Mouse (Mus musculus) gastrocnemius, adult 8-10 months (tissue): Measurements from ENCODE around the gene Atp8a1. TPM values are rescaled to one million over a fixed set of nuclear protein-coding genes. Genes with fewer than 3 reads are reported as not detected.

Experiments
- DNase-seq, 2 experiments: peaks; one replicate each; pipeline ENCODE4 v3.0.0; 2022; ENCODE audit warnings: low spot score in 2 of 2
- total RNA-seq, 4 experiments: library from RNA; stranded (reverse); gene quantifications; 2 replicates each; pipeline ENCODE4 v1.2.4; 2022

Gene Atp8a1
- total RNA-seq, 4 experiments from 2014 or later = 69.0 to 91.3 (median 78.6) TPM

- DNase-seq = no peak
Observed at GRCm38 (mm10) chr5:67634339-67634738, 212.9 kb downstream of the Atp8a1 start.

DNA sequence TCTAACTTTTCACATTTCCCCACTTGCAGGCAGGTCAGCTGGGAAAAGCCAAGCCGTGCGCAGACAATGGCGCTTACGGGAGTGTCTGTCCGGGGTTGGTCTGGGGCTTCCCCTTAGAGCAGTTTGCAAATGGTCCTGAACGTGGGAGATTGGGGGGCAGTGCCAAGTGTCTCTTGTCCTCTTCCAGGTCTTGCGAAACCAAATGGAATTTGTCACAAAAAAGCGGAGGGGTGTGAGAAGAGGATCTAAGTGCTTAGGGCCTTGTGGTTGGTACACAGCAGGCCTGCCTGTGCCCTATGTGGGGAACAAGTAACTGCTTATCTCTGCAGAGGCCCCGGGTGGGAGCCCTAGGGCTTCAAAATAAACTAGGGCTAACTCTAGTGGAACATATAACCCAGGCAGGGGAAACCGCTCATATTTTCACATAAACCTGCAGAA is 213.4 kb downstream of the Atp8a1 start:
- DNase-seq = no peak

GRCm38 (mm10) chr5:67633138-67633782 is 214.0 kb downstream of the Atp8a1 start:
- DNase-seq = no peak

- no peak for DNase-seq
Observed at GRCm38 (mm10) chr5:67631261-67631660, 216.0 kb downstream of the Atp8a1 start.

GRCm38 (mm10) chr5:67629861-67630260 is 217.4 kb downstream of the Atp8a1 start:
- DNase-seq = no peak

DNA sequence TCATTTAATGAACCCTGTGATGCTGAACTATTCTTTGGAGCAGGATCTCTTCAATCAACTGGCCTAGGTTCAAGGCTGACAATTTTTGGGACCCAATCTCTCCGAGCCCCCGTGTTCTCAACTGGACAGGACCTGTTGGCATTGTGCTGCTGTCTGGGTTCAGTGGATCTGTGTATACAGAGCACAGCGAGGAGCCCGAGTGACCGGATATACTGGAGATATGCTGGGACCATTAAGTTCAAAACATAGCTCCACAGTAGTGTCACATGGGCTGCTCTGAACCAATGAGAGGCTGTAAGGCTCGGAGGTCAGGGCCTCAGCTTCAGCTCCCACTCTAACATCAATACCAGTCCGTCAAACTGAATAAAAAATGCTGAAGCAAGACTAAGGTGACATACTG is 217.8 kb downstream of the Atp8a1 start:
- no peak for DNase-seq

GRCm38 (mm10) chr5:67628180-67628940 is 218.9 kb downstream of the Atp8a1 start:
- DNase-seq = no peak

- no peak for DNase-seq
Observed at GRCm38 (mm10) chr5:67621230-67621629, 226.0 kb downstream of the Atp8a1 start.

DNA sequence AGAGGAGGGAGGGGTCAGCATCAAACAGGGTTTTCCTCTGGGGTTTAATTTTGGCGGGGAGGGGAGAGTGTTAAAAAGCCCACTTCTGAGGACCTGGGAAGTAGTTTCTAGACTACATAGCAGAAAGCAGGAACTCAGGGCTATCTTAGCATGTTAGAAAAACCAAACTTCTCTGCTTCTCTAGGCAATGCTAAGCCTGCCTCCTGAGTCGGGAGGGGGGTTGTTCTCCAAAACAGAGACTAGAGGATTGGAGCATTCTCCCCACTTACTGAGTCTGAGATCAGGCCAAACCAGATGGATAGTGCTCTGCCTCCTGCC is 237.8 kb downstream of the Atp8a1 start:
- no peak for DNase-seq

- DNase-seq = no peak
Observed at GRCm38 (mm10) chr5:67608674-67609519, 238.3 kb downstream of the Atp8a1 start.

DNA sequence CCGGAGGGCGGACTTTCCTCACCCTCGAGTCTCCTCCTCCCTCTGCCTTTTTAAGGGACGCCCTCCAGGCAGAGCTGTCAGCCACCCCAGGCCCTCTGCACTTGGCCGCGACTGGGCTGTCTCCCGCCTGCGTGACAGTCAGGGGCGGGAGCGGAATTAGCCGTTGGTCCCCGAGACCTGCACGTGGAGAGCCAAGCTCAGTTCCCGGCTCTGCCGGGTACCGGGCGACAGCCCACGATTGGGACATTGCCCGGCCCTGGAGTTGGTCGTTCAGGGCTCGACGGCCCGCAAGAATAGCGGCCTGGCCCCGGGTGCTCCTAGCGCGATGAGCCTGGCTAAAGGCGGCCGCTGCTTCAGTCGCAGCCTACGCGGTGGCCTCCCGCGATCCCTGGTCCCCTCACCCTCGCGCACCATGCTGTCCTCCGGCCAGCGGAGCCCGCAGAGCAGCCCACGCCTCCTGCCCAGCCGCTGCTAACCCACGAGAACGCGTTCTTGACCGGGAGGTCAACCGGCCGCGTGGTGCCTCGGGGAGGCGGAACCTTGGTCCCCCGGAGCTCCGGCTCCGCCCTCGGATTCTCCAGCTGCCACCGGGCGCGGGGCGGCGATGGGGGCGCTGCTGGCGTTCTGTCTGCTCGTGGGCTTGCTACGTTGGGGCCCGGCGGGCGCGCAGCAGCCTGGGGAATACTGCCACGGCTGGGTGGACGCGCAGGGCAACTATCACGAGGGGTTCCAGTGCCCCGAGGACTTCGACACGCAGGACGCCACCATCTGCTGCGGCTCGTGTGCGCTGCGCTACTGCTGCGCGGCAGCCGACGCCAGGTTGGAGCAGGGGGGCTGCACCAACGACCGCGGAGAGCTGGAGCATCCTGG is 239.2 kb downstream of the Atp8a1 start, which contains the start of gene Shisa3:
Shisa3 (plus strand) TSS at position 79 of the 870 bp plus-strand sequence.
- peak in 1 of 2 experiments; percentile 8 for DNase-seq

DNA sequence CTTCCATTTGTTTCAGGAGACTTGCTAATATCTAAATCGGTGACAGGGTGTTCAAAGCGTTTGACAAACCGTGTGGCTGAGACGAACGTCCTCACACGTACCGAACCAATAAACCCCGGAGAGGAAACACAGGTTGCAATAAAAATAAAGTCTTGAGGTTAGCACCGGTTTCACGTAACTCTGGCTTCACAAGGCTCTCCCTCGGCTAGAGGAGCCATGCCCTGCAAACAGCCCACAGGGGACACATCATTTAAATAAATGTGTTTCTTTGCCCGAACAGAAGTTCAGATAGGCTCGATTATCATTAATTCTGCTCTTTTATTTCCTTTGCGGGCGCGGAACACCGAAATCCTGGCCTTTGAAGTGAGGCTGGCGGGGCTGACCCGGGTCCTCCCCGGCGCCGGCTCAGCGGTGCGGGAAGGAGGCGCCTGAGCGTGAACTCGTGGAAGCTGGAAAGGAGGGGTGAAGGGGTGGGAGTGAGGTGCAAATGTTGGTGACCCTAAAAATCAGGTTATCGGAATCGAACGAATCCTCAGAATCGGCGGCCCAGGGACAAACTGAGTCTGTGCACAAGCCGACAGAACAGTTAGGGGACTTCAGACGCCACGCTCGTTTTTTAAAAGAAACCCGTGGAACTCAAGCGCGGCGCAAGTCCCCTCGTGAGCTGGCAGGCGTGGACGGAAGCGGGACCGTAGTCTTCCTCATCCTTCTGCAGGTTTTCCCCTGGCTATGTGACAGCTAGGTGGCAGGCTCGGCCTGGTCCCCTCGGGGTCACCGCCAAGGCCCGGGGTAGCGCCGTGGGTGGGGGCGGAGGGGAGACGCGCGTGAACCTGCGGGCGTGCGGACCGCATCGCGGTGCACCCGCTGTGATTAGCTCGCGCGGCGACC is 240.1 kb downstream of the Atp8a1 start:
- no peak for DNase-seq

DNA sequence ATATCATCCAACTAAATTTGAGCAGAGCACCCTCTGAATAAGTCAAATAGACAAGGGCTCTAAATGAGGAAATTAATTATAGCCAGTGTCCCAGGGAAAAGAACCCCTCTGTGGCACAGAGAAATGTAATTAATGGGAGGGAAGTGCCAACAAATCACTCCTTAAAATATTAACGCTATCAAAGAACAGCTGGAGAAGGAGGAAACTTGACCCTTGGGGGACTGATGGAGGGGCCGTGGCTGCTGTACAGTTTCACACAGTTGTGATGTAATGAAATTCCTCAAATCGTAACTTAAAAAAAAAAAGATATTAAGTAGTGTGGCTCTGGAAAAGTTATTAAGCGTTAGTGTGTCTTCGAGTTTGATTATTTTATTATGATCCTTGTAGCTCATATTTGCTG is 241.3 kb downstream of the Atp8a1 start:
- DNase-seq = no peak

DNA sequence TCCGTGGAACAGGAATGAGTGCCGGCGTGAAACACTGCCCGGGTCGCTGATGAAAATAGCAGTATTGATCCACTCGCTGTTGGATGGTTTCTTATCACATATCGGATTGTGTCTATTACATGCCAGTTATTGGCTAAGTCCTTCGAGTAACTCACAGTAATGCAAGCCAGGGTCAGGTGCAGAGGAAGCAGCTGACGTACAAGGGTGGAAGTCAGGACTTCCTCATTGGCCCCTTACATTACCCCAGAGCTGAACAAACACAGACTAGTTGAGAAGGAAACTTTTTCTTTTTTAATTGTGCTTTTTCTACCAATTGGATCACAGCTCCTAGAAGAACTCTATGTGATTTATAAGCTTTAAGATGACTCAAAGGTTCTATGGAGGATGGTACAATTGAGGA is 247.3 kb downstream of the Atp8a1 start:
- DNase-seq = no peak

DNA sequence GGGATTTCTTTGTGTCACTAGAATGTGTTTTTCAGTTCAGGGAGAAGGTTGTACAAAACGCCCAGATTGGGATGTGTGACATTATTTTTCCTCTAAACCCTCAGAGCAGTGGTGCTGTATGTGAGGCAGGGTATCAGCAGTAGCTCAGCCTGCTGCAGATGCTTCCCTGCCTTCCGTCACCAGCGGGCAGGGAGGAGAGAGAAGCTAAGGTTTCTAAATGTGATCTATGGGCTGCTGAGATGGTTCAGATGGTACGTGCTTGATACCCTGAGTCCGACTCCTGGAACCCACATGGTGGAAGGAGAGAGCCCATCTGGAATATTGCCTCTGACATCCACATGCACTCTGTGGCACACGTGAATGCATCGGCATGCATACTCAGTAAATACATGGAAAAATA is 251.6 kb downstream of the Atp8a1 start:
- DNase-seq = no peak

DNA sequence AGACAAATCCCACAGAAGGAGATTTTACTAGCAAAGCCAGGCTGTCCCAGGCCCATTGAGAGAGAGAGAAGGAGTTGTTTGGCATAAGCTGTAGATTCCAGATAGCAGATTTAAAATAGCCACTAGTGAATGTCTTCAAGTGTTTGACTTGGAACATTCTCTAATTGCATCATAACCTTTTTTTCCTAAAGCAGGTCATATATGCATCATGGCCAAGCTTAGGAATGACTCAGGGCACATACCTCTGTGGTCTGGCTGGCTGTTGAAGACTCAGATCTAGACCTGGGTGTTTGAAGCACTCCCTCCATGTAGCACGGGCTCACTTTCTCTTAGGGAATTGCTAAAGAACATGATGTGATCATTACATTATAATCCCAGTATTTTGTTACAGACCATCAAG is 252.2 kb downstream of the Atp8a1 start:
- DNase-seq = no peak

DNA sequence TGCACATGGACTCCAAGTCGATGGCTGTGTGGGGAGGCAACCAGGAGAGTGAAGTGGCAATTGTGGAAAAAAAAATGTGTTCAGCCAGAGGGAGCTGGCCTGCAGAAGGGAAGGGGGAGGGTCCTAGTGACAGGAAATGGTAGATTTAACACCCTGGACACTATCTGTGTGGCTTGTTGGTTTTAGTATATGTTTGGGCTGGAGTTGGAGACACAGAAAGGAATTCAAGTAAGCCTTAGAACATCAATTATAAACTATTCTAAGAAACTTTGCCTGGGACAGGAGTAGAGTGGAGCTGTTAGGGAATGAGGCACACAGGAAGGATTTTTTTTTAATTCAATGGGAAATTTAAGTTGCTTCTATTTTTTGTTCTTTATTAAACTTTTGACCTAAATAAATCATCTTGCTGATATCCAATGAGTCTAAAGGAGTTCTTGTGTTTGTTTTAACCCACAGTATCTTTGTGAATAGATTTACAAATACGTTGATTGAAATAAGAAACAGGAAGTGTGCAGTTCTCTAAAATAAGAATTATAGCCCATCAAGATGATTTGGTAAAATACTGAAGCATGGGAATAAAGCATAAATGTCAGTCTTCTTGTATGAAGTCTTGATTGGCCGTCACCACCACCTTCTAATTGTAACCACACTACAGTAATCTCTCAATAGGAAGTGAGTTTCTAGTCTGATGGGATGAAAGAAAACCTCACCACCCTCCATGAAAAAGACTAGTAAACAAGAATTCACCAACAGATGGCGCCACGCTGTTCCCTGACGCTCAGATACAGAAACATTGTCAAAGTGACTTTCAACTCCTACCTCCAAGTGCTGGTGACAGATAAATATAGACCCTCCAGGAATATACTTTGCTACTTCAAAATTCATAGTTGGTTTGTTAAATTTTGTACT is 267.3 kb downstream of the Atp8a1 start:
- DNase-seq = no peak

- DNase-seq = no peak
Observed at GRCm38 (mm10) chr5:67575705-67576104, 271.5 kb downstream of the Atp8a1 start.

- DNase-seq = no peak
Observed at GRCm38 (mm10) chr5:67574039-67574438, 273.2 kb downstream of the Atp8a1 start.
